Mouse (Mus musculus) stomach, embryonic 16.5 days (tissue): ENCODE data around the gene Itm2b. TPM values are rescaled to one million over a fixed set of nuclear protein-coding genes. Genes with fewer than 3 reads are reported as not detected.
A peak's percentile ranks its signal among the peaks of the same experiment; 100 is the strongest.

Source experiments
- ATAC-seq: fragments of 200-750 bp; cut with Nextera tagmentation; 2 replicates; pipeline ENCODE4 v1.8.0; 2017; ENCODE audit warnings: moderate number of reproducible peaks, moderate TSS enrichment; ENCODE audit not compliant: insufficient read depth, low FRiP score
- H3K27ac ChIP-seq: fragments of 300-500 bp; sonication (generic); 2 replicates; pipeline ENCODE4 v1.5.1; 2014; ENCODE audit warnings: low read length
- H3K27me3 ChIP-seq: fragments of 300-500 bp; sonication (generic); 2 replicates; pipeline ENCODE4 v1.6.1; 2014; ENCODE audit warnings: low read length, control low read depth, mixed read lengths; ENCODE audit not compliant: control insufficient read depth, insufficient read depth
- H3K36me3 ChIP-seq: fragments of 300-500 bp; sonication (generic); 2 replicates; pipeline ENCODE4 v1.6.1; 2014; ENCODE audit warnings: low read length; ENCODE audit not compliant: control insufficient read depth, insufficient read depth
- H3K4me1 ChIP-seq: fragments of 300-500 bp; sonication (generic); 2 replicates; pipeline ENCODE4 v1.6.1; 2014; ENCODE audit warnings: low read length, control low read depth, mixed read lengths; ENCODE audit not compliant: control insufficient read depth, insufficient read depth
- H3K4me2 ChIP-seq: fragments of 300-500 bp; sonication (generic); 2 replicates; pipeline ENCODE4 v1.6.1; 2014; ENCODE audit warnings: low read depth, low read length, mixed read lengths
- H3K4me3 ChIP-seq: fragments of 300-500 bp; sonication (generic); replicated peaks from 2 replicates; pipeline ENCODE4 v1.5.1; 2014; ENCODE audit warnings: mild to moderate bottlenecking, low read length
- H3K9ac ChIP-seq: fragments of 300-500 bp; sonication (generic); 2 replicates; pipeline ENCODE4 v1.6.1; 2014; ENCODE audit warnings: low read length
- H3K9me3 ChIP-seq: fragments of 300-500 bp; sonication (generic); replicated peaks from 2 replicates; pipeline ENCODE4 v1.6.1; 2016; ENCODE audit warnings: low read length, control low read depth; ENCODE audit not compliant: control insufficient read depth
- WGBS: fragments of 180-500 bp; shearing (Covaris S2); extraction: QIAGEN DNeasy Blood & Tissue Kit; methylation state at CpG from one replicate; pipeline ENCODE4 v1.1.7; 2014; 5-methylcytosine and 5-hydroxymethylcytosine counted together
- polyA plus RNA-seq: library from polyadenylated mRNA; unstranded; fragments of >200 nt; fragmentation: Nextera tagmentation; extraction: Ambion mirVana; gene quantifications from 2 replicates; pipeline ENCODE4 v1.2.1, GENCODE M21; 2015

Itm2b gene
- polyA plus RNA-seq, 1 experiment from 2014 or later = 1,005 TPM

GRCm38 (mm10) chr14:73366278-73366677 lies 18.8 kb downstream of the Itm2b start:
- Histone ChIP-seq H3K27me3 (no peaks in the 10 kb centered on the region), H3K9me3 (no peaks in the 10 kb centered on the region), H3K27ac (no peak overlapping the region), H3K4me3 (no peak overlapping the region), H3K4me1 (peaks cover 7% of the 10 kb centered on the region; the same call in 1 of the 2 replicates), H3K9ac (no peak overlapping the region), H3K4me2 (no peak overlapping the region), H3K36me3 (peaks cover 64% of the 10 kb centered on the region)
- 81% methylated on average over 11 of the region's 11 CpGs for WGBS
- no peak for ATAC-seq

- H3K4me2 ChIP-seq = no peak overlapping the region
- no peak overlapping the region for H3K4me3 ChIP-seq
- no peaks in the 10 kb centered on the region for H3K27me3 ChIP-seq
- no peaks in the 10 kb centered on the region for H3K9me3 ChIP-seq
- no peak for ATAC-seq
- H3K27ac ChIP-seq = no peak overlapping the region
- H3K9ac ChIP-seq = no peak overlapping the region
- 93% methylated on average over 11 of the region's 11 CpGs for WGBS
- peaks cover 88% of the 10 kb centered on the region for H3K36me3 ChIP-seq
- H3K4me1 ChIP-seq = no peaks in the 10 kb centered on the region
These were observed 21.3 kb downstream of the Itm2b start for GRCm38 (mm10) chr14:73363782-73364181.

GRCm38 (mm10) chr14:73354700-73355099 lies 30.4 kb downstream of the Itm2b start:
- 90% methylated on average over 8 of the region's 8 CpGs for WGBS
- no peak overlapping the region for H3K27ac ChIP-seq
- no peak overlapping the region for H3K4me3 ChIP-seq
- H3K36me3 ChIP-seq = peaks cover 23% of the 10 kb centered on the region
- no peak for ATAC-seq
- H3K9me3 ChIP-seq = no peaks in the 10 kb centered on the region
- no peak overlapping the region for H3K9ac ChIP-seq
- H3K27me3 ChIP-seq = no peaks in the 10 kb centered on the region
- H3K4me1 ChIP-seq = no peaks in the 10 kb centered on the region
- H3K4me2 ChIP-seq = no peak overlapping the region

- no peak overlapping the region for H3K27ac ChIP-seq
- no peaks in the 10 kb centered on the region for H3K9me3 ChIP-seq
- no peak overlapping the region for H3K4me3 ChIP-seq
- no peaks in the 10 kb centered on the region for H3K27me3 ChIP-seq
- WGBS = 94% methylated on average over 5 of the region's 5 CpGs
- H3K9ac ChIP-seq = no peak overlapping the region
- no peaks in the 10 kb centered on the region; the same call in none of the 2 replicates for H3K36me3 ChIP-seq
- H3K4me1 ChIP-seq = peaks cover 6% of the 10 kb centered on the region; the same call in 1 of the 2 replicates
- no peak for ATAC-seq
- H3K4me2 ChIP-seq = no peak overlapping the region
These were observed 34.0 kb downstream of the Itm2b start for GRCm38 (mm10) chr14:73351118-73351517.

- ATAC-seq = no peak
- H3K4me2 ChIP-seq = no peak overlapping the region
- no peak overlapping the region for H3K27ac ChIP-seq
- H3K9ac ChIP-seq = no peak overlapping the region
- H3K4me3 ChIP-seq = no peak overlapping the region
- H3K36me3 ChIP-seq = no peaks in the 10 kb centered on the region; the same call in 1 of the 2 replicates
- peaks cover 6% of the 10 kb centered on the region; the same call in 1 of the 2 replicates for H3K4me1 ChIP-seq
- 72% methylated on average over 1 of the region's 1 CpGs for WGBS
- H3K27me3 ChIP-seq = no peaks in the 10 kb centered on the region
- H3K9me3 ChIP-seq = no peaks in the 10 kb centered on the region
These were observed 35.1 kb downstream of the Itm2b start for GRCm38 (mm10) chr14:73350029-73350428.

- H3K27ac ChIP-seq = no peak overlapping the region
- WGBS = 58% methylated on average over 7 of the region's 7 CpGs
- ATAC-seq = no peak
- no peak overlapping the region for H3K4me3 ChIP-seq
- H3K4me2 ChIP-seq = no peak overlapping the region
- H3K4me1 ChIP-seq = peaks cover 6% of the 10 kb centered on the region; the same call in 1 of the 2 replicates
- H3K9ac ChIP-seq = no peak overlapping the region
- H3K27me3 ChIP-seq = no peaks in the 10 kb centered on the region
- no peaks in the 10 kb centered on the region; the same call in 1 of the 2 replicates for H3K36me3 ChIP-seq
- H3K9me3 ChIP-seq = no peaks in the 10 kb centered on the region
These were observed 35.9 kb downstream of the Itm2b start for GRCm38 (mm10) chr14:73349061-73349670.

GRCm38 (mm10) chr14:73347302-73347701 lies 37.8 kb downstream of the Itm2b start:
- Histone ChIP-seq H3K4me3 (no peak overlapping the region), H3K4me1 (peaks cover 6% of the 10 kb centered on the region; the same call in 1 of the 2 replicates), H3K9me3 (no peaks in the 10 kb centered on the region), H3K36me3 (no peaks in the 10 kb centered on the region), H3K27me3 (no peaks in the 10 kb centered on the region), H3K9ac (no peak overlapping the region), H3K27ac (no peak overlapping the region), H3K4me2 (no peak overlapping the region)
- 75% methylated on average over 9 of the region's 9 CpGs for WGBS
- ATAC-seq = peak; percentile 40; the same call in 1 of the 2 replicates

GRCm38 (mm10) chr14:73345614-73346013 lies 39.5 kb downstream of the Itm2b start:
- ATAC-seq = no peak
- peaks cover 6% of the 10 kb centered on the region; the same call in 1 of the 2 replicates for H3K4me1 ChIP-seq
- no peaks in the 10 kb centered on the region for H3K36me3 ChIP-seq
- no peak overlapping the region for H3K9ac ChIP-seq
- no peak overlapping the region for H3K4me3 ChIP-seq
- no peak overlapping the region for H3K27ac ChIP-seq
- WGBS = 94% methylated on average over 4 of the region's 4 CpGs
- H3K9me3 ChIP-seq = no peaks in the 10 kb centered on the region
- no peak overlapping the region for H3K4me2 ChIP-seq
- no peaks in the 10 kb centered on the region for H3K27me3 ChIP-seq

- Histone ChIP-seq H3K4me2 (no peak overlapping the region), H3K27me3 (no peaks in the 10 kb centered on the region), H3K9ac (no peak overlapping the region), H3K9me3 (no peaks in the 10 kb centered on the region), H3K36me3 (no peaks in the 10 kb centered on the region), H3K4me1 (no peaks in the 10 kb centered on the region), H3K4me3 (no peak overlapping the region), H3K27ac (no peak overlapping the region)
- WGBS = 55% methylated on average over 6 of the region's 6 CpGs
- ATAC-seq = no peak
These were observed 44.9 kb downstream of the Itm2b start for GRCm38 (mm10) chr14:73340051-73340755.
